Mouse (Mus musculus) forebrain, embryonic 10.5 days (tissue): ENCODE measurements at regions not wholly inside any gene's neighbourhood (a gene's known extent, or its start where the extent isn't known, plus 50 kb on each side); places are given as distances from the start of the nearest gene placed in this dataset.

ENCODE experiments used
- DNase-seq: peaks from one replicate; pipeline ENCODE4 v3.0.0-alpha.2; 2017; ENCODE audit warnings: low spot score; ENCODE audit errors: extremely low spot score
- H3K27ac ChIP-seq: fragments of 300-500 bp; sonication (generic); 2 replicates; pipeline ENCODE4 v1.5.1; 2016; ENCODE audit warnings: mild to moderate bottlenecking
- H3K27me3 ChIP-seq: fragments of 300-500 bp; sonication (generic); 2 replicates; pipeline ENCODE4 v1.6.1; 2016; ENCODE audit warnings: mild to moderate bottlenecking; ENCODE audit not compliant: poor library complexity, severe bottlenecking
- H3K36me3 ChIP-seq: fragments of 300-500 bp; sonication (generic); replicated peaks from 2 replicates; pipeline ENCODE4 v1.6.1; 2016; ENCODE audit warnings: mild to moderate bottlenecking, moderate library complexity
- H3K4me1 ChIP-seq: fragments of 300-500 bp; sonication (generic); 2 replicates; pipeline ENCODE4 v1.6.1; 2016
- H3K4me3 ChIP-seq: fragments of 300-500 bp; sonication (generic); 2 replicates; pipeline ENCODE4 v1.5.1; 2016; ENCODE audit warnings: mild to moderate bottlenecking, moderate library complexity
- H3K9me3 ChIP-seq: fragments of 300-500 bp; sonication (generic); 2 replicates; pipeline ENCODE4 v1.6.1; 2016; ENCODE audit warnings: mild to moderate bottlenecking, moderate library complexity
- WGBS: fragments of 180-500 bp; shearing (Covaris S2); methylation state at CpG from one replicate; pipeline ENCODE4 v1.1.7; 2016; 5-methylcytosine and 5-hydroxymethylcytosine counted together

GRCm38 (mm10) chrX:107477066-107477465 is 73.9 kb upstream of the Itm2a start:
- Histone ChIP-seq H3K36me3 (no peaks in the 10 kb centered on the region), H3K27me3 (no peaks in the 10 kb centered on the region), H3K4me3 (no peak overlapping the region), H3K27ac (no peak overlapping the region), H3K4me1 (no peaks in the 10 kb centered on the region), H3K9me3 (no peaks in the 10 kb centered on the region)
- peak; percentile 17 for DNase-seq
- WGBS: 22% methylated on average over 5 of the region's 5 CpGs

GRCm38 (mm10) chrX:107469242-107469641 is 66.1 kb upstream of the Itm2a start:
- Histone ChIP-seq H3K4me3 (no peak overlapping the region), H3K4me1 (no peaks in the 10 kb centered on the region), H3K27ac (no peak overlapping the region), H3K9me3 (no peaks in the 10 kb centered on the region), H3K27me3 (no peaks in the 10 kb centered on the region), H3K36me3 (no peaks in the 10 kb centered on the region)
- 71% methylated on average over 3 of the region's 3 CpGs for WGBS
- DNase-seq: no peak
